Mouse (Mus musculus): ENCODE measurements around the gene Prepl.

The Prepl gene

DNA sequence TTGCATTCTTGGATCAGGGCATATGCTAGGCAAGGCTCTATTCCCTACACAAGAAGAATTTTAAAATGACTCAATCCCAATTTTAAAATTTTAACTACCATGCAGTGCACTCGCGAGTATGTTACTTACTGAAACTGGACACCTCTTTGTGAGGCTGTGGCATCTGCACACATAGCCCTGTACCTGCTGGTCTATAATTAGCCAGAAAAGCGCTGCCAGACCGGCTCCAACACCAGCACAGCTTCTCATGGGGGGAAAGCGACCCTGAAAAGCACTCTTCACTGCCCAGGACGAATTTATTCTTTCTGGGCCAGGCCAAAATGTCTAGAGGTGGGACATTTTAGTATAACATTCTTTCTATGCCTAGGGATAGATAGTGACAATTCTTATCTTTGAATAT lies 19.4 kb downstream of the Prepl start:
- no peak for DNase-seq (ENCODE audit: low spot score)

DNA sequence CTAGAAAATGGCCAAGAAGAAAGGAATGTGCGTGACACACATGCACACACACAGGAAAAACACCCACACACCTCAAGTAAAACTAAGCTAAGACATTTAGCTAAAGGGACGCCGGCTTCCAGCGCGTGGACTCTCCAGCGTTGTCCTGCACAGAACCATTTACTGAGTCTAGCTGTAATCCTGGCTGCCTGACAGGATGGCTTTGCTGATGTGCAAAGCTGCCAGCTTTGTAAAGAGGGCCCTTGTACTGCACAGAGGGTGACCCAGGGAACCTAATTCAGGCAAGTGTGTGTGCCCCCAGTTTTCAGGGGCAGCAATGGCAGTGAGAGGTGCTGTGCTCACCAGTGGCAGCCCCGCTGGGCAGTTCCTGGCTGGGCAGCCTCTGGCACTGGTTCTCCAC lies 22.7 kb downstream of the Prepl start:
- no peak for DNase-seq (ENCODE audit: low spot score)

DNA sequence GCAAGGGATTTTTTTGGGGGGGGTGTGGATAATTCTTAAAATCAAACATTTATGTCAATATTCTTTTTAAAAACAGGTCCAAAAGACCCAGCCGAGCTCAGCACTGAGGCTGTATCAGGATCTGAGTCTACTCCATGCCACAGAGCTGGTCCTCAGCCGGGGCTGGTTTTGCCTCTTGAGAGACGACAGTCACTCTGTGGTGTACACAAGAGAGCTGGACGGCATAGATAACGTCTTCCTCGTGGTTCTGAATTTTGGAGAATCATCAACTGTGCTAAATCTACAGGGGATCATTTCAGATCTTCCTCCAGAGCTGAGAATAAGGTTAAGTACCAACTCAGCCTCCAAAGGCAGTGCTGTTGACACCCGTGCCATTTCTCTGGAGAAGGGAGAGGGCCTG lies 26.5 kb downstream of the Prepl start:
- no peak for DNase-seq (ENCODE audit: low spot score)

DNA sequence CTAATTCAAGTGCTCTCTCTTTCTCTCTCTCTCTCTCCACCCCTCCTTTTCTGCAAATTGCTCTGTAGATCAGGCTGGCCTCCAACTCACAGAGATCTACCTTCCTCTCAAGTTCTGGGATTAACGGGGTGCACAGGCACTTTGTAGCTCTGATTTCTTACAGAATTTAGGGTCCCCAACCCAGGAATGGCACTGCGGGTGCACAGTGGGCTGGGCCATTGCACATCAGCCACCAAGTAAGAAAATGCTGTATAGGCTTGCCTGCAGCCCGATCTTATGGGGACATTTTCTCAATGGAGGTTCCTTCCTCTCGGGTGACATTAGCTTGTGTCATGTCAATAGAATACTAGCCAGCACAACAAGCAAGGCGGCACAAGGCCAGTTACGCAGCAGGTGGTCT lies 30.9 kb downstream of the Prepl start:
- no peak for DNase-seq (ENCODE audit: low spot score)

DNA sequence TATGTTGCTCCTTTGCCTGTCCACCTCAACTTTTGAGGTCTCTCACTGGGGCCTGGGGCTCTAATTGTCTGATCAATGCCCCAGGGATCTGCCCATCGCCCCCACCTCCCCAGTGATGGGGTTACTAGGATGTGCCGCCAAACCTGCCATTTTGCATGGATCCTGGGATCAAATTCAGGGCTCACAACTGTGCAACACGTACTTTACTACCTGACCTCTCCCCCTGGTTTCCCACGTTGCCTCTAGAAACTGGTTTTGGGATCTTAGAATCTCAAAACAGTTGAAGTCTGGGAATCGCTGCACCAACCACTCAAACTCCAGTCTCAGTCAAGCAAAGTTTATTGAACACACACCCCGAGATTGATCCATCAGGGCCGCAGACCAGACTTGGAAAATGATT lies 31.8 kb downstream of the Prepl start:
- no peak for DNase-seq (ENCODE audit: low spot score)

DNA sequence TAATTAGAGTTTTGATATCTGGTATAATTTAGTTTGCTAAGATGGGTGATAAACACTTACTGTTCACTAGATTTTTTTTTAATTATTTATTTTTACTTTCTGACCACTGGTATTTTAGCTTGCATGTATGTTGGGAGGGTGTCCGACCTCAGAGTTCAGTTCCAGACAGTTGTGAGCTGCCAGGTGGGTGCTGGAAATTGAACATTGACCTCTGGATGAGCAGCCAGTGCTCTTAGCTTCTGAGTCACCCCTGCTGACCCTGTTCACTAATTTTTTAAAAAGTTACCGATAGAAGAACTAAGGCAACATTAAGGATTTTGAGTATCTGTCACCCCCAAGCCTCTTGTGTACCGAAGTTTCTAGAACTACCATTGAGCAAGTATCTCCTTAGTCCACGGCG lies 41.7 kb downstream of the Prepl start:
- DNase-seq (ENCODE audit: low spot score) = no peak

DNA sequence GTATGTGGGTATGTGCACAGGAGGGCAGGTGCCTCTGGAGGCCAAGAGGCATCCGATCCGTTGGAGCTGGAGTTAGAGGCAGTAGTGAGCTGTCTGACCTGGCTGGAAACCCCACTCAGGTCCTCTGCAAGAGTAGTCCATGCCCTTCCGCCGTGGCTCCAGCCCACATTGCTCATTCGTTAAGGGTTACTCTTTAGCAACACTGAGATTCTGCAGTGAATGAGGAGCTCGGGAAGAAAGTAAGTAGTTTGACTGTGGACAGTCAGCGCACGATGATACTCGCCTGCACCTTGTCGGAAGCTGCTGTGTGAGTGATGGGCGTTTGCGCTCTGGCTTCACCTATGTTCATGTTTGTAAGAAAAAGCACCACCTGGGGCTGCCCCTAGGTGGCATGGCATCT lies 44.9 kb downstream of the Prepl start:
- no peak for DNase-seq (ENCODE audit: low spot score)

DNA sequence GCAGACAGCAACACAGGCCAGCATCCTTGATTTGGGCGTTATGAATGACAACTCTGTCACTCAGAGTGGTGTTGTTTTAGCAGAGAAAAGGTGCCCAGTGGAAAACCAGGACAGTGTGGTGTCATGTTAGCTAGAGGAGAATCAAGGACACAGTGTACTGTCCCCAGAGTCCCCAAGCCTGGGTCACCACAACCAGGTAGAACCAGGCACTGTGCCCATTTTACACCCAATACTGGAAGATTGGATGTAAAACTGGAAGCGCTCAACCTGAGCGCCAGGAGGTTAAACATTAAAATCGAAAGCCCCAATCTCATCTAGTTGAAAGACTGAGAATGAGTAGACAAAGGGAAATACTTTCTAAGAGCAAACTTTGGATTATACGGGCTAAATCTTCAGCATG lies 45.6 kb downstream of the Prepl start:
- no peak for DNase-seq (ENCODE audit: low spot score)

DNA sequence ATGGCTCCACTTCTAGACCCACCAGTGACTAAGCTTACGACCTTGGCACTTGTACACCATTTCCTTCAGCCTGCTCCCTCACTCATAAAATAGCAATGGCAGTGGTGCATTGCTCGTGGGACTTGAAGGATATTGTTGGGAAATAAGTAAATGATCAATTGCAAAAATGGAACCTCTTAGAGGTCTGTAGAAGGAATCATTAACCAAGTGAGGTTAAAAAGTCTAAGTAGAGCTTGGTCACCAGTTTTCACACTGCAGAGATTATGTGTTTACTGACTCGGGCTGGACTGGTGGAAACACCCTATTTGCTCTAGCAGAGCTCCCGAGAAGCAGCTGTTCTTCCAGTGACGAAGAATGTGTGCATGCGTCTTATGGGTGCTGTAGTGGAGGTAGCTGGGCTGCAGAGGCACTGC lies 46.6 kb downstream of the Prepl start:
- no peak for DNase-seq (ENCODE audit: low spot score)

DNA sequence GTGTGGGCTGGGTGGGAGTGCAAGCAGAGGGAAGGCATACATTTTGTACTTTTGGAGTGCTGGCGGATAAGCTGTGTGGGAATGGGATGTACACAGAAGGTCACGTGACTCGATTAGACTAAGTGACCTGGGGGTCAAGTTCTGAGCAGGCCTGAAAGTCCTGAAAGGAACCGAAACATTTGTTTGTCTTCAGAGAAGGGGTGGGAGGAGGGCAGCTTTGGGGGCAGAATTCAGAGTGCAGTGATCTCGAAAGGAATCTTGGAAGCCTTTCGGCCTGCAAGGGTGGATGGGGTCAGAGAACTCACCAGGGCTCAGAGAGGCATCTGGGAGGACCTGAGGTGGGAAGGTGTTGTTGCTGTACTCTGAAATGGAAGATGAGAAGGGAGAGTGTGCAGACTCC lies 47.6 kb downstream of the Prepl start:
- no peak for DNase-seq (ENCODE audit: low spot score)

DNA sequence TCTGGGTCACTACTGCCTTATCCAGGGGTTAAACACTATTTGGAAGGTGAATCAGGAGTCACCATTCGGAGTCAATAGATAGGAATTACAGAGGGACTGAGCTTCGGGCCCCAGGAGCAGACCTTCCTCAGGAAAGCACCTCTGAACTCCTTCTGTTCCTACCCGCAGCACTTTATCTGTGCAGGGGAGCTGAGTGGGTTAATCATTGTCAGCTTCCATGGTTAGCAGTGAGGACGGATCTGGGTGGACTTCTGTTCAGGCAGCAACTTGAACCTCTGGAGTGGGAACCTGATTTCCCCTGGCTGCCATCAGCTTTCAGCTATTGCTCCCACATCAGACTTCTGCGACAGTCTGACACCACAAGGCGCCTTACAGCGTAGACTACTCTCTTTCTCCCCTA lies 49.1 kb downstream of the Prepl start:
- DNase-seq (ENCODE audit: low spot score) = no peak

DNA sequence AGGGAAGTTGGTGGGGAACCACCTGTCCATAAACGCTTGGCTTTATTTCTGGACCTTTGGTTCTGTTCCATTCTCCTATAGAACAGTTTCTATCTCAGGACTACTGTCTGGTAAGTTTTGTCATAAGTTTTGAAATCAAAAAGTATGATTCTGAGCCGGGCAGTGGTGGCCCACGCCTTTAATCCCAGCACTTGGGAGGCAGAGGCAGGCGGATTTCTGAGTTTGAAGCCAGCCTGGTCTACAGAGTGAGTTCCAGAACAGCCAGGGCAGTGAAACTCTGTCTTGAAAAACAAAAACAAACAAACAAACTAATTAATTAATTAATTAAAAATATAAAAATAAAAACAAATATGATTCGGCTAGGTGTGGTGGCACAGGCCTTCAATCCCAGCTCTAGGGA lies 51.3 kb downstream of the Prepl start:
- no peak for DNase-seq (ENCODE audit: low spot score)

DNA sequence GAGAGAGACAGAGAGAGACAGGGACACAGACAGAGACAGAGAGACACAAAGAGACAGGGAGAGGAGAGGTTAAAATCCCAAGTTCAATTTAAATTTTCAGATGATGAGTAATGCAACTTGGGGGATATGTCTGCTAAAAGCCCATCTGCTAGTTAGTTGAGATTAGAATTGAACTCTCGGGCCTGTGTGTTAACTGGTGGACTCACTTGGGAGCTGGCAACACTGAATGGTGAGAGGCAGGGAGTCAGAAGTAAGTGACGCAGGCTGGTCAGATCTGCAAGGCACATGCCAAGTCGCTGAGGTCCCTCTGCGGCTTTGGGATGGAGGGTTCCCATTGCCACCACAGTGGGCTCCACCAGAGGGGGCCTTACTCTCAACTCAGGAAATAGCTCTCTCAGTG lies 51.7 kb downstream of the Prepl start:
- no peak for DNase-seq (ENCODE audit: low spot score)

DNA sequence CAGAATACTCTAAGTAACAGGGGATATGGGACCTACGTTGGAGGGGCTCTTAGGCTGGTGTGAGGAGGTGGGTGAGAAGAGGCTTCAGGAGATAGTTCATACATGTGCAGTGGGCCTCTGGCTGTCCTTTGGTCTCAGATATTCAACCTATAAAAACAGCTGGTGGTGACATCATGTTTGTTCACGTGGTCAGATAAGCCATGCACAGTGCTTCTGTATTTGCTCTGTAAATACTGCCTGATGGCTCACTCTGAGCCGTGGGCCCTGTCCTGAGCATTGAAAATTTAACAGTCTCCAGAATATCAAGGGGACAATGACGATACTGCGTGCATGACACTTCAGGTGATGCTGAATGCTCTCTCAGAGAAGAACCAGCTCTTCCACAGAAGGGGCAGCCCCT lies 52.2 kb downstream of the Prepl start:
- no peak for DNase-seq (ENCODE audit: low spot score)

DNA sequence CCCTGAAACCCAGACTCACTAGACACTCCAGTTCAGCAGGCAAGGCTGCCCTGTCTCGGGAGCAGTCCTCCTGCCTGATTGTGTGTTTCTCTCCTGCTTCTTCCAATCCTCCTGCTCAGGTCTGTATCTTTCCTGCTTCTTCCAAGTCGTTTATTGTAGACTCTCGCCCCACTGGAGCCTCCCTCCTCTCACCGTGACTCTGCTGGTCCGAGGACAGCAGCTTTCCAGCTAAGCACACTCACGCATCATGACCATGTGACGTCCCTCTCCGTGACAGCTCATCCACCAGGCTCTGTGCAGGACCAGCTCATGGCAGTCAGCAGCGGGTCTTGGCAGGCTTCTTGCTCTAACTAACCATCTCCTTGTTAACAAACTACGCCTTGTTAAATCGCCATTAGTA lies 56.0 kb downstream of the Prepl start:
- DNase-seq (ENCODE audit: low spot score) = no peak

DNA sequence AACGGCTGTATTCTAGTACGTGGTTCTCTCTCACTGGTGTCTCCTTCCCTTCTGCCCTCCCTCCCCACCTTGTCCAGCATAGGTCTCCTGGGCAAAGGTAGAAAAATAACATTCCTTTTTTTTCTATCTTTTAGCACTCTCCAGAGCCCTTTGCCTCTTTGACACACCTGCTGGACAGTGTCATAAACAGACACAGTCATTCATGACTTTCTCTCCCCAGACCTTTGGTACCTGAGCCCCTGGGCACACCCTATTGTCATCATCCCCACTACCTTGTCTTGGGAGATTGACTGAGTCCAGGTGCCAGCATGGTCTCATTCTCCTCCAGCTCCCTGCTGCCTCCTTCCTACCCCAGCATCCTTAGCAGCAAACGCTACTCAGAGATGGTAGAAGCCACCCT lies 57.0 kb downstream of the Prepl start:
- no peak for DNase-seq (ENCODE audit: low spot score)

DNA sequence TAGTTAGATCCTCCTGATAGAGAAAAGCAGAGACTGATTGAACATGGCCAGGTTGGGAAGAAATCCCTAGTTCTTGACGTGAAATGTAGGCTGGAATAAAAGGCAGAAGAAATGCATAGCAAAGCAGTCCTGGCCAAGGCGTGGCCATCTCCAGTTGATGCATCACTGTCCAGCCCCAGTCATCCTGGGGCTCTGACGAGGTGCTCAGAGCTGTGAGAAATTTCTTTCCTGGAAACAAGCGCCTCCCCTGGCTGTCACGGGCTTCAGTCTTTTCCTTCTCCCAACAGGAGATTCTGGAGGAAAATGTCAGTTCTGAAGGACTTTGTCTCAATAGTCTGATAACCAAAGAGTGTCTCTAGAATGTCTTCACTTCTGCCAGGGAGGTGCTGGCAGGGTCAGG lies 59.4 kb downstream of the Prepl start:
- no peak for DNase-seq (ENCODE audit: low spot score)

DNA sequence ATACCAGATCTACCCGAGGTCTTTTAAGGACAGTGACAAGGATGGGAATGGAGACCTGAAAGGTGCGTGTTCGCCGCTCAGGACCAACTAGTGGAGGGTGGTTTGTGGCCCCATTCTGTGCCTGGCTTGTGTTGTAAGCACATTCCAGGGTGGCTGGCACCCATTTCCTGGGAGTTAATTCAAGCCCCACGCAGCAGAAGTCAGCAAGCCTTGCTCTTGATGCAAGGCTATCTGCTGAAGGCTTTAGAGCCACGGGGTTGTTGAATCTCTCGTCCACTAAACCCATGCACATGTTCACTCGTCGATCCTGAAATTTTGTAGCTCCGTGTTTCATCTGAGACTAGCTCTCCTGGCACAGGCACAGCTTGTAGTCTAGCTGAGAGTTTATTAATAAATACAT lies 61.2 kb downstream of the Prepl start:
- DNase-seq (ENCODE audit: low spot score) = no peak

DNA sequence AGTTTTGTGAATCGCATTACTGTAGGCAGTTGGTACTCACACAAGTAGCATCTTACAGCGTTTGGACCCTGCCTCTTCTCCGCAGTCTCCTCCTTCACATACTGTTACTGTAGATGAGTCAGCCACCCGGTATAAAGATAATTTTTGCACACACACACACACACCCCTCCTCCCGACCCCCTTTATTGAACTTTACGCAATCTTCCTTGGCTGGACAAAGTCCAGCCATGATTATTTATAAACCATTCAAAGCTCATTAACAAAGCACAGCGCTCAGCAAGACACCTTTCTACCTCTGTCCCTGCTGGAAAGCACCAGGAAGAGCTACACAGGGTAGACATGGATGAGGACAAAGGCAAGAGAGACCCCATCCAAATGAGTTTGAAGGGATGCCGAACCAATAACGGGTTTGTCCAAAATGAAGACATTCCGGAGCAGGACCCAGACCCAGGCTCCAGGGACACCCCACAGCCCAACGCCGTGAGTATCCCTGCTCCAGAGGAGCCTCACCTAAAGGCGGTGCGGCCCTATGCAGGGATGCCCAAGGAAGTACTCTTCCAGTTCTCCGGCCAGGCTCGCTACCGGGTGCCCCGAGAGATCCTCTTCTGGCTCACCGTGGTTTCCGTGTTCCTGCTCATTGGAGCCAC lies 61.8 kb downstream of the Prepl start, which contains the start of gene Slc3a1:
Slc3a1 (plus strand) TSS at position 284 of the 647 bp plus-strand sequence.
- DNase-seq (ENCODE audit: low spot score) = no peak

DNA sequence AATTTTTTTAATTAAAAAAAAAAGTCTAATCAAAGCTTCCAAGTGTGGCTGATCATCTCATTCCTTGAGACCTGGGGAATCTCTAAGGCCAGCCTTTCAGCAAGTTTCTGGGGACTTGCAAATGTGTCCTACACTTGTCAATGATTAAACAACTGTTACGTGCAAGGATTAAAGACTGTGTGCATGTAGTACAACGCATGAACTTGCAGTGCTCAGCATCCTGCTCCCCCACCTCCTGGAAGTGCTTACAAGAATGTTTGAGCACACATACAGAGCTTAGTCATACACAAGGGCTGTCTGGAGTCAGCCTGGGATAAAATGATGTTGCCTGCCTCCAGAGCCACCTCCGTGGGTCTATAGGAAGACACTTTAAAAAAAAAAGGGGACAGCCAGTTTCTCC lies 62.8 kb downstream of the Prepl start:
- no peak for DNase-seq (ENCODE audit: low spot score)

DNA sequence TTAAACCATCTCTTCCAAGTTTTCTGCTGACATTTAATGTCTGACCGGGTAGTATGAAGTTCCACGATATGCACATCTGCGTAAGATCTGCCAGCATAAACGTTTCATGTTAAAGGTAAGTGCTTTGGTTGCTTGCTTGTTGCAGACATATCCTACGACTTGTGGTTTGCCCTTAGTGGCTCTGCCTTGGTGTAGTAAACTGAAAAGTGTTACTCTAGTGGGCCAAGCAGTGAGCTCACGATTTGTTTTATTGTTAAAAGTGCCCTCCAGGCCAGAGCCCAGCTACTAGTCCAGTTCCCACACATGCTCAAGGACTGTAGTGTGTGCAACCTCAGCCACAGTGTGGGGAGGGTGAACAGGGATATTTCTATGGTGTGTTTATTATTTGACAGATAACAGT lies 63.6 kb downstream of the Prepl start:
- DNase-seq (ENCODE audit: low spot score) = no peak

DNA sequence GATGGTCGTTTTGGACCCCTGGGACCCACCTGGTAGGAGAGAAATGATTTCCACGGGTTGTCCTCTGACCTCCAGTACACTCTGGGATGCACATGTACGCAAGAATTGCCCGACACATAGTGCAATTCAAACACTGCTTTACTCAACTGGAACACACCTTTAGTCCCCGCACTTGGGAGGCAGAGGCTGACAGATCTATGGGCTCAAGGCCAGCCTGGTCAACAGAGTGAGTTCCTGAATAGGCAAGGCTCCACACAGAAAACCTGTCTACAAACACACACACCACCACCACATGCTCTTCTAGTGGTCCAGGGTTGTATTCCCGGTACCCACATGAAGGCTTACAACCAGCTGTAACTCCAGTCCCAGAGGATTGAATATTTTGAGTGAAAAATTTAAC lies 64.9 kb downstream of the Prepl start:
- no peak for DNase-seq (ENCODE audit: low spot score)

DNA sequence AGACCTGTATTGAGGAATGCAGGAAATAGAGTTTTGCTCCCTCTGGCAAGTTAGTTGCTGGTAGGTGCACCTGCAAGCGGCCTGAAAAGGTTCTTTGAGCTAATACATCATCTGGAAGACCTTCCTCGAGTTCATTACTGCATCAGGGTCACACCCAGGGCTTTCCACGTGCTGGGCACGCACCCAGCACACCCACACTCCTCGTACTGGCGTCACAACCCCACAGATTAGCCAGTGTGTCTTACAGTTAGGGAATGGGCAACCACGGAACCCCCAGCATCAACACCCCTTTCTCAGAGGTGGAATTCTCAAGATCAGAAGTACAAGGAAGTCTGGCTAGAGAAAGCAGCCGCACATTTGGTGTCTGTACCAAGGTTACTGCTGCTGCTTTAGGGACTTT lies 65.8 kb downstream of the Prepl start:
- no peak for DNase-seq (ENCODE audit: low spot score)

DNA sequence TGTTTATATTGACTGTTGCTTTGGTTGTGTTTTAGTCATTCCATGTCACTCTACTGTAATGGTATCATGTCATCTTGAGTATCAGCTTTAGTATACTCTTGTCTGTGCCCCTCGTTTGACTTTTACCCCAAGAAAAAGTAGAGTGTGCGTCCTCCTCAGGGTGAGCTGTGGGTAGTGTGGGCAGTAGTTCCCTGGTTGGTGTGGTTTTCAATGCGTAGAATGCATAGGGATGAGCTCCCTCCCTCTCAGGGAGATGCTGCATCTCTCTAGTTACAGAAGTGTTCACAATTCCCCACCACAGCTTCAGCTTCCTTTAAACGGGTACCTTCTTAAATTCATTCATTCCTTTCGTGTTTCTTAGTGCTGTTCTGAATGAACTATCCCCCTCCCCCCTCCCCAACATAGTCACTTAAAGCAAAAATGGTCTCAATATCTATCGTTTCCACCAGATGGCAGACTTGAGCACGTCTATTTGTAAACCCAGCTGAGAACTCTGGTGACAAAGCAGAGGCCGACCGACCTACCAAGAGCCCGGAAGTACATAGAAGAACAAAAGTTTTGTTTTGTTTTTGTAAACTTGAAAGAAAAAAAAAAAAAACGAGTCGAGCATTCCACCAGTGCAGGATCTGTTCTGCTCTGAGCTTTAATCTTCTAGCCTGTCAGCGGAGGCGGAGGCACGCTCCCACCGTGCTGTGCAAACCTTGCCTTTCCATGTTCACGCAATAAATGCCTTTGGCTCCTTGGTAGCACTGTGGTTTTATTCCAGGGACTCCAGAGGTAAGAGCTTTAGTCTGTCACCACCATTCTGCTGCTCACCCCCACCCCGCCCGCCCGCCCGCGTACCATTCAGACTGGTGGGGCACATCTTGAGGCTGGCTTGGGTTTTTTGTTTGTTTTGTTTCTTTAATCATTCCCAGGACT lies 66.5 kb downstream of the Prepl start:
- no peak for DNase-seq (ENCODE audit: low spot score)

Data from urinary bladder, postnatal 10 days (tissue).